Mouse (Mus musculus): Measurements from ENCODE around the gene Pcbp3. TPM values are rescaled to one million over a fixed set of nuclear protein-coding genes. Genes with fewer than 3 reads are reported as not detected.
A peak's percentile ranks its signal among the peaks of the same experiment; 100 is the strongest.

The Pcbp3 gene
- polyA plus RNA-seq, 1 experiment from 2014 or later: 18.9 TPM

- no peak overlapping the region for H3K27ac ChIP-seq (replicated peaks; ENCODE audit: low read depth, low read length)
- no peak overlapping the region for H3K9ac ChIP-seq (ENCODE audit: low read depth, low read length)
- WGBS: 58% methylated on average over 5 of the region's 5 CpGs
- H3K27me3 ChIP-seq (replicated peaks; ENCODE audit: control insufficient read depth, insufficient read depth, low read length): no peaks in the 10 kb centered on the region
- DNase-seq (ENCODE audit: low spot score) (no peak), ATAC-seq (ENCODE audit: low read depth) (no peak)
- H3K36me3 ChIP-seq (ENCODE audit: control insufficient read depth, insufficient read depth, low read length): no peaks in the 10 kb centered on the region
- H3K4me1 ChIP-seq (ENCODE audit: control insufficient read depth, insufficient read depth, low read length): 0 out of 2 replicates have a peak, but pooled peaks cover 4% of the 10 kb centered on the region
- no peaks in the 10 kb centered on the region for H3K9me3 ChIP-seq (ENCODE audit: control insufficient read depth, low read length)
- H3K4me2 ChIP-seq (ENCODE audit: low read depth, low read length): no peak overlapping the region
- H3K4me3 ChIP-seq (ENCODE audit: low read depth, low read length): no peak overlapping the region
Measured at GRCm38 (mm10) chr10:76881900-76882299, 79.8 kb downstream of the Pcbp3 start.

GRCm38 (mm10) chr10:76875310-76875709 is 86.4 kb downstream of the Pcbp3 start:
- Histone ChIP-seq H3K4me2 (ENCODE audit: low read depth, low read length) (no peak overlapping the region), H3K9ac (ENCODE audit: low read depth, low read length) (no peak overlapping the region), H3K27me3 (replicated peaks; ENCODE audit: control insufficient read depth, insufficient read depth, low read length) (no peaks in the 10 kb centered on the region), H3K9me3 (ENCODE audit: control insufficient read depth, low read length) (no peaks in the 10 kb centered on the region), H3K36me3 (ENCODE audit: control insufficient read depth, insufficient read depth, low read length) (no peaks in the 10 kb centered on the region), H3K4me3 (ENCODE audit: low read depth, low read length) (no peak overlapping the region), H3K4me1 (ENCODE audit: control insufficient read depth, insufficient read depth, low read length) (no peaks in the 10 kb centered on the region), H3K27ac (replicated peaks; ENCODE audit: low read depth, low read length) (no peak overlapping the region)
- 75% methylated on average over 6 of the region's 6 CpGs for WGBS
- ATAC-seq (ENCODE audit: low read depth): no peak
- DNase-seq (ENCODE audit: low spot score): no peak

- no peak overlapping the region for H3K4me2 ChIP-seq (ENCODE audit: low read depth, low read length)
- H3K4me1 ChIP-seq (ENCODE audit: control insufficient read depth, insufficient read depth, low read length): no peaks in the 10 kb centered on the region
- H3K36me3 ChIP-seq (ENCODE audit: control insufficient read depth, insufficient read depth, low read length): no peaks in the 10 kb centered on the region
- no peaks in the 10 kb centered on the region for H3K9me3 ChIP-seq (ENCODE audit: control insufficient read depth, low read length)
- no peak overlapping the region for H3K9ac ChIP-seq (ENCODE audit: low read depth, low read length)
- ATAC-seq (ENCODE audit: low read depth) (no peak), DNase-seq (ENCODE audit: low spot score) (no peak)
- H3K27ac ChIP-seq (replicated peaks; ENCODE audit: low read depth, low read length): no peak overlapping the region
- no peak overlapping the region for H3K4me3 ChIP-seq (ENCODE audit: low read depth, low read length)
- WGBS: 86% methylated on average over 5 of the region's 5 CpGs
- no peaks in the 10 kb centered on the region for H3K27me3 ChIP-seq (replicated peaks; ENCODE audit: control insufficient read depth, insufficient read depth, low read length)
Measured at GRCm38 (mm10) chr10:76874879-76875278, 86.8 kb downstream of the Pcbp3 start.

- ATAC-seq (ENCODE audit: low read depth) (no peak), DNase-seq (ENCODE audit: low spot score) (no peak)
- no peak overlapping the region for H3K9ac ChIP-seq (ENCODE audit: low read depth, low read length)
- no peaks in the 10 kb centered on the region for H3K27me3 ChIP-seq (replicated peaks; ENCODE audit: control insufficient read depth, insufficient read depth, low read length)
- no peak overlapping the region for H3K27ac ChIP-seq (replicated peaks; ENCODE audit: low read depth, low read length)
- no peaks in the 10 kb centered on the region for H3K36me3 ChIP-seq (ENCODE audit: control insufficient read depth, insufficient read depth, low read length)
- H3K4me1 ChIP-seq (ENCODE audit: control insufficient read depth, insufficient read depth, low read length): no peaks in the 10 kb centered on the region
- WGBS: 73% methylated on average over 1 of the region's 1 CpGs
- H3K4me2 ChIP-seq (ENCODE audit: low read depth, low read length): no peak overlapping the region
- no peaks in the 10 kb centered on the region for H3K9me3 ChIP-seq (ENCODE audit: control insufficient read depth, low read length)
- H3K4me3 ChIP-seq (ENCODE audit: low read depth, low read length): no peak overlapping the region
Measured at GRCm38 (mm10) chr10:76874398-76874797, 87.3 kb downstream of the Pcbp3 start.

GRCm38 (mm10) chr10:76873948-76874347 is 87.7 kb downstream of the Pcbp3 start:
- Histone ChIP-seq H3K4me3 (ENCODE audit: low read depth, low read length) (no peak overlapping the region), H3K4me2 (ENCODE audit: low read depth, low read length) (no peak overlapping the region), H3K36me3 (ENCODE audit: control insufficient read depth, insufficient read depth, low read length) (no peaks in the 10 kb centered on the region), H3K27ac (replicated peaks; ENCODE audit: low read depth, low read length) (no peak overlapping the region), H3K4me1 (ENCODE audit: control insufficient read depth, insufficient read depth, low read length) (no peaks in the 10 kb centered on the region), H3K9ac (ENCODE audit: low read depth, low read length) (no peak overlapping the region), H3K9me3 (ENCODE audit: control insufficient read depth, low read length) (no peaks in the 10 kb centered on the region), H3K27me3 (replicated peaks; ENCODE audit: control insufficient read depth, insufficient read depth, low read length) (no peaks in the 10 kb centered on the region)
- WGBS: 58% methylated on average over 10 of the region's 10 CpGs
- DNase-seq (ENCODE audit: low spot score): no peak
- no peak for ATAC-seq (ENCODE audit: low read depth)

GRCm38 (mm10) chr10:76872736-76873135 is 89.0 kb downstream of the Pcbp3 start:
- H3K27me3 ChIP-seq (replicated peaks; ENCODE audit: control insufficient read depth, insufficient read depth, low read length): no peaks in the 10 kb centered on the region
- H3K4me2 ChIP-seq (ENCODE audit: low read depth, low read length): no peak overlapping the region
- WGBS: 78% methylated on average over 8 of the region's 8 CpGs
- H3K27ac ChIP-seq (replicated peaks; ENCODE audit: low read depth, low read length): no peak overlapping the region
- no peak for DNase-seq (ENCODE audit: low spot score)
- ATAC-seq (ENCODE audit: low read depth): no peak
- no peaks in the 10 kb centered on the region for H3K4me1 ChIP-seq (ENCODE audit: control insufficient read depth, insufficient read depth, low read length)
- H3K36me3 ChIP-seq (ENCODE audit: control insufficient read depth, insufficient read depth, low read length): no peaks in the 10 kb centered on the region
- H3K9ac ChIP-seq (ENCODE audit: low read depth, low read length): no peak overlapping the region
- H3K4me3 ChIP-seq (ENCODE audit: low read depth, low read length): no peak overlapping the region
- no peaks in the 10 kb centered on the region for H3K9me3 ChIP-seq (ENCODE audit: control insufficient read depth, low read length)

GRCm38 (mm10) chr10:76865936-76866335 is 95.8 kb downstream of the Pcbp3 start:
- ATAC-seq (ENCODE audit: low read depth) (no peak), DNase-seq (ENCODE audit: low spot score) (no peak)
- H3K27ac ChIP-seq (replicated peaks; ENCODE audit: low read depth, low read length): no peak overlapping the region
- no peak overlapping the region for H3K9ac ChIP-seq (ENCODE audit: low read depth, low read length)
- H3K4me3 ChIP-seq (ENCODE audit: low read depth, low read length): no peak overlapping the region
- no peaks in the 10 kb centered on the region for H3K4me1 ChIP-seq (ENCODE audit: control insufficient read depth, insufficient read depth, low read length)
- H3K36me3 ChIP-seq (ENCODE audit: control insufficient read depth, insufficient read depth, low read length): no peaks in the 10 kb centered on the region
- no peaks in the 10 kb centered on the region for H3K9me3 ChIP-seq (ENCODE audit: control insufficient read depth, low read length)
- no peak overlapping the region for H3K4me2 ChIP-seq (ENCODE audit: low read depth, low read length)
- no peaks in the 10 kb centered on the region for H3K27me3 ChIP-seq (replicated peaks; ENCODE audit: control insufficient read depth, insufficient read depth, low read length)

GRCm38 (mm10) chr10:76860998-76861397 is 100.7 kb downstream of the Pcbp3 start:
- Histone ChIP-seq H3K27me3 (replicated peaks; ENCODE audit: control insufficient read depth, insufficient read depth, low read length) (no peaks in the 10 kb centered on the region), H3K36me3 (ENCODE audit: control insufficient read depth, insufficient read depth, low read length) (no peaks in the 10 kb centered on the region), H3K9me3 (ENCODE audit: control insufficient read depth, low read length) (no peaks in the 10 kb centered on the region), H3K4me2 (ENCODE audit: low read depth, low read length) (no peak overlapping the region), H3K4me3 (ENCODE audit: low read depth, low read length) (no peak overlapping the region), H3K9ac (ENCODE audit: low read depth, low read length) (no peak overlapping the region), H3K27ac (replicated peaks; ENCODE audit: low read depth, low read length) (no peak overlapping the region), H3K4me1 (ENCODE audit: control insufficient read depth, insufficient read depth, low read length) (peaks cover 6% of the 10 kb centered on the region; the same call in 1 of the 2 replicates)
- ATAC-seq (ENCODE audit: low read depth) (no peak), DNase-seq (ENCODE audit: low spot score) (no peak)
- whole genome bisulfite sequencing: 71% methylated on average over 3 of the region's 3 CpGs

- no peak overlapping the region for H3K4me3 ChIP-seq (ENCODE audit: low read depth, low read length)
- 61% methylated on average over 12 of the region's 12 CpGs for WGBS
Measured at GRCm38 (mm10) chr10:76859355-76860127, 102.1 kb downstream of the Pcbp3 start.

More at GRCm38 (mm10) chr10:76859355-76860127, 102.1 kb downstream of the Pcbp3 start:
- peak; percentile 34 for DNase-seq (ENCODE audit: low spot score)
- Histone ChIP-seq H3K36me3 (ENCODE audit: control insufficient read depth, insufficient read depth, low read length) (no peaks in the 10 kb centered on the region), H3K4me2 (ENCODE audit: low read depth, low read length) (no peak overlapping the region), H3K4me1 (ENCODE audit: control insufficient read depth, insufficient read depth, low read length) (peaks cover 6% of the 10 kb centered on the region; the same call in 1 of the 2 replicates), H3K27ac (replicated peaks; ENCODE audit: low read depth, low read length) (no peak overlapping the region), H3K9ac (ENCODE audit: low read depth, low read length) (no peak overlapping the region), H3K27me3 (replicated peaks; ENCODE audit: control insufficient read depth, insufficient read depth, low read length) (no peaks in the 10 kb centered on the region), H3K9me3 (ENCODE audit: control insufficient read depth, low read length) (no peaks in the 10 kb centered on the region)
- ATAC-seq (ENCODE audit: low read depth): no peak
